Mouse (Mus musculus) CH12.LX (cell line): Measurements from ENCODE around the gene Tnfrsf18. TPM values are rescaled to one million over a fixed set of nuclear protein-coding genes. Genes with fewer than 3 reads are reported as not detected.

Experiments used
- DNase-seq: peaks from one replicate; pipeline ENCODE4 v3.0.0-alpha.2; 2013; ENCODE audit errors: extremely low read depth
- H3K27ac ChIP-seq: 2 replicates; pipeline ENCODE4 v1.5.1; 2012; ENCODE audit warnings: low read depth, mild to moderate bottlenecking, control low read depth, moderate library complexity; ENCODE audit not compliant: insufficient read depth
- H3K27me3 ChIP-seq: replicated peaks from 2 replicates; pipeline ENCODE3; 2012; ENCODE audit warnings: inconsistent platforms
- H3K36me3 ChIP-seq, 2 experiments: replicated peaks in 1 of 2; 2 replicates each; pipeline versions ENCODE3 to v1.6.1; 2012; ENCODE audit warnings: inconsistent platforms in 1 of 2, low read length in 1 of 2, mild to moderate bottlenecking in 1 of 2, mixed read lengths in 1 of 2, moderate library complexity in 1 of 2; ENCODE audit not compliant: control insufficient read depth in 1 of 2, insufficient read depth in 1 of 2
- H3K4me1 ChIP-seq, 2 experiments: 2 replicates each; pipeline ENCODE4 v1.6.1; 2012; ENCODE audit warnings: inconsistent platforms in 1 of 2, moderate library complexity in 1 of 2; ENCODE audit not compliant: insufficient read depth in 2 of 2, control insufficient read depth in 1 of 2
- H3K4me2 ChIP-seq: 2 replicates; pipeline ENCODE4 v1.6.1; 2012; ENCODE audit warnings: low read depth, mild to moderate bottlenecking, control low read depth; ENCODE audit not compliant: poor library complexity, insufficient read depth, severe bottlenecking
- H3K4me3 ChIP-seq, 3 experiments: fragments of 150-350 bp in 1 of 3; sonication (generic) in 1 of 3; replicated peaks in 1 of 3; 2 replicates each; pipeline versions ENCODE3 to v1.5.1; 2011 to 2012; ENCODE audit warnings: low read depth in 2 of 3, low read length in 2 of 3, mild to moderate bottlenecking in 2 of 3, moderate library complexity in 2 of 3, control low read depth in 1 of 3, improper control_type of control experiment in 1 of 3, inconsistent platforms in 1 of 3, mixed read lengths in 1 of 3; ENCODE audit not compliant: poor library complexity in 1 of 3
- H3K79me2 ChIP-seq: replicated peaks from 2 replicates; pipeline ENCODE4 v1.6.1; 2012; ENCODE audit warnings: mild to moderate bottlenecking, moderate library complexity; ENCODE audit not compliant: control insufficient read depth, poor library complexity, insufficient read depth, severe bottlenecking; ENCODE audit errors: extremely low read depth
- H3K9ac ChIP-seq: 2 replicates; pipeline ENCODE4 v1.6.1; 2012; ENCODE audit warnings: low read depth, mild to moderate bottlenecking, control low read depth, moderate library complexity; ENCODE audit not compliant: insufficient read depth
- H3K9me3 ChIP-seq: replicated peaks from 2 replicates; pipeline ENCODE3; 2012; ENCODE audit warnings: low read length, inconsistent platforms, mixed read lengths
- CHD1 ChIP-seq: IDR thresholded peaks from 2 replicates; pipeline ENCODE4 v1.6.1; 2012; ENCODE audit warnings: low read depth, low read length, improper control_type of control experiment, inconsistent platforms
- E2F4 ChIP-seq: IDR thresholded peaks from 2 replicates; pipeline ENCODE4 v1.6.1; 2011; ENCODE audit warnings: low read depth, low read length, improper control_type of control experiment; ENCODE audit not compliant: insufficient replicate concordance
- EP300 ChIP-seq: IDR thresholded peaks from 2 replicates; pipeline ENCODE4 v1.6.1; 2011; ENCODE audit warnings: low read length, improper control_type of control experiment
- ETS1 ChIP-seq: conservative IDR thresholded peaks from 2 replicates; pipeline ENCODE4 v1.6.1; 2012; ENCODE audit warnings: low read depth, mild to moderate bottlenecking, inconsistent platforms, low read length, improper control_type of control experiment, moderate library complexity
- GABPA ChIP-seq: IDR thresholded peaks from 2 replicates; pipeline ENCODE4 v1.6.1; 2012; ENCODE audit warnings: low read depth, low read length, improper control_type of control experiment, inconsistent platforms; ENCODE audit not compliant: insufficient replicate concordance
- HCFC1 ChIP-seq: IDR thresholded peaks from 2 replicates; pipeline ENCODE4 v1.6.1; 2012; ENCODE audit warnings: low read depth, mild to moderate bottlenecking, inconsistent platforms, low read length, improper control_type of control experiment
- IRF4 ChIP-seq: IDR thresholded peaks from 2 replicates; pipeline ENCODE4 v1.6.1; 2014; ENCODE audit warnings: low read depth, mild to moderate bottlenecking, inconsistent platforms, low read length, improper control_type of control experiment
- JUN ChIP-seq: IDR thresholded peaks from 2 replicates; pipeline ENCODE4 v1.6.1; 2011; ENCODE audit warnings: low read depth, mild to moderate bottlenecking, low read length, improper control_type of control experiment, moderate library complexity; ENCODE audit not compliant: insufficient read depth
- JUND ChIP-seq: conservative IDR thresholded peaks from 2 replicates; pipeline ENCODE4 v1.6.1; 2011; ENCODE audit warnings: low read depth, low read length, improper control_type of control experiment
- MAZ ChIP-seq: IDR thresholded peaks from 2 replicates; pipeline ENCODE4 v1.6.1; 2012; ENCODE audit warnings: low read depth, mild to moderate bottlenecking, inconsistent platforms, low read length, improper control_type of control experiment, moderate library complexity
- MEF2A ChIP-seq: IDR thresholded peaks from 2 replicates; pipeline ENCODE4 v1.6.1; 2014; ENCODE audit warnings: low read depth, mild to moderate bottlenecking, inconsistent platforms, low read length, improper control_type of control experiment, borderline replicate concordance
- POLR2A ChIP-seq: IDR thresholded peaks from 2 replicates; pipeline ENCODE4 v1.6.1; 2011; ENCODE audit warnings: low read depth, mild to moderate bottlenecking, improper control_type of control experiment, low read length
- POLR2AphosphoS2 ChIP-seq: IDR thresholded peaks from 2 replicates; pipeline ENCODE4 v1.6.1; 2011; ENCODE audit warnings: low read depth, low read length, improper control_type of control experiment
- RAD21 ChIP-seq: IDR thresholded peaks from 2 replicates; pipeline ENCODE4 v1.6.1; 2011; ENCODE audit warnings: low read depth, mild to moderate bottlenecking, low read length, improper control_type of control experiment, moderate library complexity
- SMC3 ChIP-seq: IDR thresholded peaks from 2 replicates; pipeline ENCODE4 v1.6.1; 2011; ENCODE audit warnings: low read depth, low read length, improper control_type of control experiment
- TBP ChIP-seq: conservative IDR thresholded peaks from 2 replicates; pipeline ENCODE4 v1.6.1; 2011; ENCODE audit warnings: low read depth, low read length, improper control_type of control experiment
- TCF12 ChIP-seq: IDR thresholded peaks from 2 replicates; pipeline ENCODE4 v1.6.1; 2014; ENCODE audit warnings: low read depth, mild to moderate bottlenecking, inconsistent platforms, low read length, improper control_type of control experiment
- USF1 ChIP-seq: IDR thresholded peaks from 2 replicates; pipeline ENCODE4 v1.6.1; 2014; ENCODE audit warnings: low read depth, mild to moderate bottlenecking, inconsistent platforms, low read length, improper control_type of control experiment
- ZC3H11A ChIP-seq: IDR thresholded peaks from 2 replicates; pipeline ENCODE4 v1.6.1; 2012; ENCODE audit warnings: low read depth, mild to moderate bottlenecking, inconsistent platforms, low read length, improper control_type of control experiment
- ZNF384 ChIP-seq: IDR thresholded peaks from 2 replicates; pipeline ENCODE4 v1.6.1; 2012; ENCODE audit warnings: low read depth, low read length, improper control_type of control experiment, inconsistent platforms
- dilution Hi-C: fragments of 300-500 bp; cut with MboI; formaldehyde crosslinking; loops from 2 replicates; pipeline ENCODE4 v1.14.3; 2020; ENCODE audit warnings: low sequenced_read_pairs; ENCODE audit not compliant: extremely low pct_unique_long_range_greater_than_20kb, extremely low pct_ligation_motif_present
- in situ Hi-C: fragments of 300-500 bp; cut with MboI; formaldehyde crosslinking; loops from 3 replicates; pipeline ENCODE4 v1.14.3; 2019; ENCODE audit warnings: low sequenced_read_pairs, low pct_ligation_motif_present, low pct_unique_long_range_greater_than_20kb, mixed read lengths
- polyA plus RNA-seq: library from polyadenylated mRNA; unstranded; fragments of >175 nt; gene quantifications from 2 replicates; pipeline ENCODE4 v1.2.1, GENCODE M21; 2012; ENCODE audit warnings: low read depth; ENCODE audit not compliant: insufficient read length
- total RNA-seq, 2 experiments: library from RNA; depleted of rRNA; stranded (reverse); fragments of 300-350 nt in 1 of 2; fragments of >200 nt in 1 of 2; gene quantifications; 2 replicates each; pipeline ENCODE4 v1.2.3; 2012 to 2014

Gene Tnfrsf18
- total and polyA plus RNA-seq, 3 experiments, result 48.4 to 76.1 (median 50.7) TPM

- TF ChIP-seq POLR2AphosphoS2 (no peak), RAD21 (no peak), MEF2A (no peak), ZNF384 (no peak), MAZ (no peak), TBP (no peak), EP300 (no peak), SMC3 (no peak), IRF4 (no peak), ETS1 (no peak), E2F4 (no peak), JUN (no peak), USF1 (no peak), HCFC1 (no peak)
- Histone ChIP-seq H3K79me2 (no peaks in the 10 kb centered on the region), H3K27ac (no peak overlapping the region), H3K4me3 (no peak overlapping the region), H3K36me3 (no peaks in the 10 kb centered on the region), H3K4me2 (no peak overlapping the region), H3K9ac (no peak overlapping the region), H3K9me3 (no peaks in the 10 kb centered on the region), H3K4me1 (peaks cover 5 to 15% of the 10 kb centered on the region in 2 experiments; a peak in 3 of 4 replicates), H3K27me3 (no peaks in the 10 kb centered on the region)
- dilution Hi-C loops (no loop called here), in situ Hi-C loops (no loop called here)
- DNase-seq, result no peak
Measured at GRCm38 (mm10) chr4:156054606-156055005, 28.6 kb downstream of the Tnfrsf18 start.

- Histone ChIP-seq H3K36me3 (no peaks in the 10 kb centered on the region), H3K79me2 (no peaks in the 10 kb centered on the region), H3K4me2 (no peak overlapping the region), H3K9ac (no peak overlapping the region), H3K4me1 (peaks cover 9 to 20% of the 10 kb centered on the region in 2 experiments), H3K4me3 (no peak overlapping the region), H3K9me3 (no peaks in the 10 kb centered on the region), H3K27ac (no peak overlapping the region), H3K27me3 (no peaks in the 10 kb centered on the region)
- in situ Hi-C loops (no loop called here), dilution Hi-C loops (no loop called here)
- TF ChIP-seq TCF12 (no peak), JUND (no peak), E2F4 (no peak), IRF4 (no peak), ZC3H11A (no peak), POLR2A (no peak), CHD1 (no peak), GABPA (no peak), HCFC1 (no peak), EP300 (no peak), JUN (no peak)
- no peak for DNase-seq
Measured at GRCm38 (mm10) chr4:156055173-156055572, 29.2 kb downstream of the Tnfrsf18 start.
